Mouse (Mus musculus) retina, postnatal 1 day (tissue): ENCODE results near the gene Gm21887.
"Not testable (repeated sequence)": the region's sequence is repeated elsewhere in the genome, so short reads cannot be mapped to it uniquely, and the experiment has no call there.

ENCODE experiments used
- DNase-seq: peaks from one replicate; pipeline ENCODE4 v3.0.0-alpha.2; 2012

Gm21887 gene

DNA sequence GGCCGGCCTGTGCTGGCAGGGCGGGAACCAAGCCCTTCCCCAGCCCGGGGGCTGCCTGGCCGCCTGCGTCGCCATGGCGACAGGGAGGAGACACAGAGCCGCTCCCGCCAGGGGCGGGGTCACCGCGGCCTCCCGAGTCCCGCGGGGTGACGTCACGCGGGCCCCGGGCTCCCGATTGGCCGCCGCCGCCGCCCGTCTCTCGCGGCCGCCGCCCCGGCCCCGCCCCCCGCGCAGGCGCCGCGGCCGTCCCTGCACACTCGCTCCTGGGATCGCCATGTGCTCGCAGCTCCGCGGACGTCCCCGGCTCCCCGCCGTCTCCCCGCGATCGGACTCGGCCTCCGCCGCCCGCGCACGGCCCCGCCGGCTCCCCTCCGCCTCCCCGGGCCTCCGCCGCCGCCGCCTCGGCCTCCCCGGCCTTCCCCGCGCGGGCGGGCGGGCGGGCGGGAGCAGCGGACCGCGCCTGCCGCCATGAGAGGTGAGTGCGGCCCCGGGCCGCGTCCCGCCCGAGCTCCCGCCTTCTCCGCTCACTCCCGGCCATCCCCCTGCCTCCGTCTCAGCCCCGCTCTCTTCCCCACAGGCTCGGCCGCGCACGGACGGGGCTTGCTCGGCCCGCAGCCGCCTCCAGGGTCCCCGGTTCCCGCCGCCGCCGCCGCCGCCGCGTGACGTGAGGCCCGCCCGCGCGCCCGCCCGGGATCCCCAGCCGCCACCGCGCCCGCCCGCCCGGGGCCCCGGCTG, at the start of gene Gm21887:
Gm21887 (plus strand) TSS at position 644 of the 735 bp plus-strand sequence.
- DNase-seq: peak; percentile 99

DNA sequence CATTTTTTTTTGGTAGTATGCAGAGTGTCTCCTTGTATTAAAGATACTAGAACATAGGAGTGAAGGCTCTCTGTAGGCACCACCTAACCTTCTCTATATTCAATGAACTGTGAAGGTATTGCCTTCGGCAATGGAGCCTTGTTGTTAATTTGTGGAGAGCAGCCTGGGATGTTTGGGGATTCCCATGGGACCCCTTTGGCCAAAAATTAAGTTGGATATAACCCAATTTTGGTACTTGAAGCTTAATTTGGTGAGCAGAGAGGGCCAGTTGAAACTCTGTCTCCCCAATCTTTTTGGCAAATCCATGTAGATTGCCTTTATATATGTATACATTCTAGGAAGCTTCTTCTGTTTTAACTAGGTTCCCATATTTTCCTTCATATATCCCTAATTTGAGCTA, 40.1 kb upstream of the Gm21887 start:
- DNase-seq: no peak

DNA sequence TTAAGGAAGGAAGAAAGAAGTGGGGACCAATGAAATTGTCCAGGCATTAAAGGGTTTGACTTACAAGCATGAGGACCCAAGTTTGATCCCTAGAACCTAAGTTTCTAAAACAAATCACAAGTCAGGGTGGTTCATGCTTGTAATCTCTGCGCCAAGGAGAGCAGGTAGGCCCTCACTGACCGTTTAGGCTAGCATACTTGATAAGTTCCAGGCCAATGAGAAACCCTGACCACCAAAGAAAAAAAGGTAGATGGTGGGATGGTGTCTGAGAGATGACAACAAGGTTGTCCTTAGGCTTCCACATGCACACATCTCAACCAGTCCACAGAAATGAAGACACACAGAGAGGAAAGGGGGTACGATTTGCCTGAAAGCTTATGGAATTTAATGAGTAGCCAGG, 39.7 kb upstream of the Gm21887 start:
- peak; percentile 8 for DNase-seq

DNA sequence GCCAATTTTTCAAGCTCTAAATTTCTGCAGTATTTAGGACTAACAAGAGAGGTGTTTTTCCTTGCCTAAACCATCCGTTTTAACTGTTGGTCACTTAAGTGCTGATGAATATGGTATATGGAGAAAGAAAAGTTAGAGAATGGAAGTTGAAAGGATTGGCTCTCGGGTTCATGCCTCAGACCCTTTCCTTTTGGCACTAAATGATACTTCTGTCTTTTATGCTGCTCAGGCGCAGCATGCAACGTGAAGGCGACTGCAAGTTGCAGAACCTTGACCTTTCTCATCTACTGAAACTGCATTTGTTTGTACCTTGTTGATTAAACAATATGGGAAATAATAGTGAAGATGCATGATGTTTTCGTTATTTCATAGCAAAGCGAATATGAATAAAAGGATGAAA, 38.9 kb upstream of the Gm21887 start:
- DNase-seq: not testable (repeated sequence)

DNA sequence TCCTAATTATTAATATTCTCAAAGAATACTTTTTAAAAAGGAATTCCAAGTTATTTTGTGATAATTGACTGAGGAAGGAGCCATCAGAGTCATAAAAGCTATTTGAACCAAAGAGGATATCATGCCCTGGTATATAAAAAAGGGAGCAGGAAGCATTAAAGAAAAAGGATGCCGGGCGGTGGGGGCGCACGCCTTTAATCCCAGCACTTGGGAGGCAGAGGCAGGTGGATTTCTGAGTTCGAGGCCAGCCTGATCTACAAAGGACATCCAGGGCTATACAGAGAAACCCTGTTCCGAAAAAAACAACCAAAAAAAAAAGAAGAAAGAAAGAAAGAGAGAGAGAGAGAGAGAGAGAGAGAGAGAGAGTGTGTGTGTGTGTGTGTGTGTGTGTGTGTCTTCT, 37.9 kb upstream of the Gm21887 start:
- DNase-seq: not testable (repeated sequence)

DNA sequence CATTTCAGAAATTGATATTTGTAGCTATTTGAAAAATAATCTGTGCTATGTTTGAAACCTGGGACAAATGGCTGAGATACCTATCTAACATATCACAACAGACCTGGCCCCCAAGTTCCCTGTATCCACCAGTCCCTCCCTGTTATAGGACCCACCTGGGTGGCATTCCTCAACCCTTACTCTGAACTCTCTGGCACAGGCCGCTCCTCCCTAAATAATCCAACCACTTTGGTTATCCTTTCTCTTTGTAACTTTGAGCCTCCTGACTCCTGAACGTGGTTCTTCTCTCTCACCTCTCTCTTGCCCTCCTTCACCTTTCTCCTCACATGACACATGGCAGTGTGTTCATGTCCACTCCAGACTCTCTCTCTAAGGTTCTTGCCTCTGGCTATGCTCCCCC, 37.3 kb upstream of the Gm21887 start:
- peak; percentile 8 for DNase-seq

DNA sequence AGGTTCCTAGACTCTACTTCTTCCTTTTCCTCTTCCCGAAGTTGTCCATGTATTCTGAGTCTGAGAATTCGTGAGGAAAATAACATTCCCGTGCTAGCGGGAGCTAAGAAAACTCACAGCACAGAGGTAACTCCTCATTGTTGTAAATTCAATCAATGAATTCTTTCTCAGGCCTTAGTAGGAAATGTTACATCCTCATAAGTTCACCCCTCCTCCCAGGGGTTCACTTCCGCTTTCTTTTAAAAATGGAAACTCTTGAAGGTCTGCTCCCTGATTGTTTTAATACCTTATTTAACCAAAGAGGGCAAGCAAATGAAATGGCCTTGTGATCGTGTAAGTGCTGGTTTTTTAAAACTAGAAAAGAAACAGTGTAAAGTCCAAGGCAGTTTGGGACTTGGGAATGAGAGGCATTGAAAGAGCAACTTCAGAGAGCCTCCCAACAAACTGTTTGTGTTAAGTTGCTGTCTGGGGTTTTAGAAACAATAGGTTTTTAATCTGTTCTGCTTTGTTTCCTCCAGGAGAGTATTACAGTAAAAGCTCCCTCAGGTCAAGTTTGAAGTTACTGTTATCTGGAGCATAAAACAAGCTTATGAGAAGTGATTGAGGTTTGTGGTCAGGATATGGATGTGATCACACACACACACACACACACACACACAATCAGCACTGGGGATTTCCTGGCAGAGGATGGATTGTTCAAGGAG, 36.5 kb upstream of the Gm21887 start:
- peak; percentile 57 for DNase-seq

DNA sequence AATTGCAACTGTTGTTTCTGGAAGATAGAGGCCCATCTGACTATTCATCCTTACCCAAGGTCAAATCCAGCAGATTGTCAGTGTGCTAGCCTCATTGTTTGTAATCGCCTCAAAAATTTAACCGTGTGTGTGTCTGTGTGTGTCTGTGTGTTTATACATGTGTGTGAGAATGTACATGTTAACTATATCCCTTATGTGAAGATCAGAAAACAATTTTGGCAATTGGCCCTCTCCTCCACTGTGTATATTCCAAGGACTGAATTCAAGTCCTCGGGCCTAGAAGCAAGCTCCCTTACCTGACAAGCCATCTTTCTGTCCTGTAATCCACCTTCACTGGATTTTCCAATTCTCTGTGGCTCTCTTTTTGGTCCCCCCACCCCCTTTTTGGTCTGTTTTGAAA, 35.7 kb upstream of the Gm21887 start:
- peak; percentile 18 for DNase-seq

DNA sequence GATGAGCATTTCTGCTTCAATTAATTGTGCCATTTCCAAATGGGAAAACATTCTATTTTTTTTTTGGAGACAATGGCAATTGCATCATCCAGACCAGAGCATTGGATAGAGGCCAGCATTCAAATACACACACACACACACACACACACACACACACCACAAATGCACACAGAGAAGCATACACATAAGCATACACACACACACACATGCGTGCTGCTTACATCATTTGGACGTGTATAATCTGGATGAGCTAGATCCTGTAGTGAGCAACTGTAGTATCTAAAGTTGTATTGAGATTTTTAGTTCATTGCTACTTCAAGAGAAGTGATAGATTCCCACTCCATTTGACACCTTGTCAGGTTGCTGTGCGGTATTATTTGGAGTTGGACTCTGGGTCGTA, 35.0 kb upstream of the Gm21887 start:
- peak; percentile 35 for DNase-seq

DNA sequence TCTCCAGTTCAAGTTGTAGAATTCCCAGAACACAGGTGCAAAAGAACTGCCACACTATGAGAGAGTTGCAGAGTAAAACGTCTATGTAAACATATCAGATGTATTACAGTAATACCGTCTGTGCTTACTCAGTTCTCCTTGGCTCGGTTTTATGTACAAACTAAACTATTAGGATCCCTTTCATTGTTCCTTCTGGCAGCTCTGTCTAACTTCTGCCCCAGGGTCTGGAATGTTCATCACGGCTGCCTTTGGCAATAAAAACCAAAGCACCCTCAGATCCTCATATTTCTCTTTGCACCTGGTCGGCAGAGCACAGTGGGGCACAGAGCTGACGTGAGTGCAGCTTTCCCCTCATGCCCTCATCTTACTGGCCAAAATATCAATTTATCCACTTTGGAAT, 34.5 kb upstream of the Gm21887 start:
- peak; percentile 19 for DNase-seq

DNA sequence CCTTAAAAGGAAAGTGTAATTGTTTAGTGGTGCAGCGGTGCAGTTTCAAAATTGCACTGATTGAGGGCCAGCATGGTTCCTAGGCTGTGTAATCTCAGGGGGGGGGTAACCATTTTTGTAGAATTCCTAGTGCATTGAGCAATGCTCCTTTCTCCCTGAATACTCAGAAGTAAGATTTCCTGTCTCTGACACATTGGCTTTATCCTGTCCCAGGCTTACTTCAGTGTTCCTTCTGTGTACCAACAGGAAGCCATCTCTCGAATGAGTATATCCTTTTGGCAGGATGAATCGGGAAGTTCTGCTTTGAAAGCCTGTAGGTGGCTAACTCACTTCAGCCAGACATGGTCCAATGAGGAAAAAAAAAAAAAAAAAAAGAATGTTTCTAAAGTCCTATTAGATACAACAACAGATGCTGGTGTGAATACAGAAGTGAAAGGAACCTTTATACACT, 33.8 kb upstream of the Gm21887 start:
- peak; percentile 23 for DNase-seq

DNA sequence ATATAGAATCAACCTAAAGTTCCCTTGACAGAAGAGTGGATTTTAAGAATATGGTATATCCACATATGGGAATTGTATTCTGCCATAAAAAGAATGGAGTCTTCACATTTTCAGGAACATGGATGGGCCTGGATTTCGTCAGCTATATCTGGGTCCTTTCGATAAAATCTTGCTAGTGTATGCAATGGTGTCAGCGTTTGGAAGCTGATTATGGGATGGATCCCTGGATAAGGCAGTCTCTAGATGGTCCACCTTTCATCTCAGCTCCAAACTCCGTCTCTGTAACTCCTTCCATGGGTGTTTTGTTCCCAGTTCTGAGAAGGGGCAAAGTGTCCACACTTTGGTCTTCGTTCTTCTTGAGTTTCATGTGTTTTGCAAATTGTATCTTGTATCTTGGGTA, 33.1 kb upstream of the Gm21887 start:
- DNase-seq: peak; percentile 9

DNA sequence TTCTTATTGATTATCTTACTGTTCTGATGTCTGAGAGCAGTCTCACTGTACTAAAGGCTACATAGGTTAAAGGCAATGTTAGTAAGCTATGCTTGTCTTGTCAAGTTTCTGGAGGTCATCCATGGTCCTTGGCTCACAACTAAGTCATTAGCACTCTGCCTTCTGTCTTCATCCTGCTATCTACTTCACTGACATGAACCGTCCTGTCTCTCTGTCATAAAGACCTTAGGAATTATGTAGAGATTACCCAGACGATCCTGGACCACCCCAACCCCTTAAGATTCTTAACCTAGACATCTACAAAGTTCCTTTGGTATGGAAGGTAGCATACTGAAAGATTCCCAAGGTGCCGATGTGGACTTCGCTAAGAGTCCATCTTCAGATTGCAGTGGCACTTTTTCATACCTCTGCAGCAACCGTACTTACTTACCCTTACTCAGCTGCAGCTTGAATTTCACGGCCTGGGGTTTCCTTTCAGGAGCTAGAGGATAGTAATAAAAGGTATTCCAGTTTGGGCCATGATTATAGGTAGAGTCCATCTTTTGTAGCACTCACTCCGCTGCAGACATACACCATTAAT, 31.5 kb upstream of the Gm21887 start:
- peak; percentile 18 for DNase-seq

DNA sequence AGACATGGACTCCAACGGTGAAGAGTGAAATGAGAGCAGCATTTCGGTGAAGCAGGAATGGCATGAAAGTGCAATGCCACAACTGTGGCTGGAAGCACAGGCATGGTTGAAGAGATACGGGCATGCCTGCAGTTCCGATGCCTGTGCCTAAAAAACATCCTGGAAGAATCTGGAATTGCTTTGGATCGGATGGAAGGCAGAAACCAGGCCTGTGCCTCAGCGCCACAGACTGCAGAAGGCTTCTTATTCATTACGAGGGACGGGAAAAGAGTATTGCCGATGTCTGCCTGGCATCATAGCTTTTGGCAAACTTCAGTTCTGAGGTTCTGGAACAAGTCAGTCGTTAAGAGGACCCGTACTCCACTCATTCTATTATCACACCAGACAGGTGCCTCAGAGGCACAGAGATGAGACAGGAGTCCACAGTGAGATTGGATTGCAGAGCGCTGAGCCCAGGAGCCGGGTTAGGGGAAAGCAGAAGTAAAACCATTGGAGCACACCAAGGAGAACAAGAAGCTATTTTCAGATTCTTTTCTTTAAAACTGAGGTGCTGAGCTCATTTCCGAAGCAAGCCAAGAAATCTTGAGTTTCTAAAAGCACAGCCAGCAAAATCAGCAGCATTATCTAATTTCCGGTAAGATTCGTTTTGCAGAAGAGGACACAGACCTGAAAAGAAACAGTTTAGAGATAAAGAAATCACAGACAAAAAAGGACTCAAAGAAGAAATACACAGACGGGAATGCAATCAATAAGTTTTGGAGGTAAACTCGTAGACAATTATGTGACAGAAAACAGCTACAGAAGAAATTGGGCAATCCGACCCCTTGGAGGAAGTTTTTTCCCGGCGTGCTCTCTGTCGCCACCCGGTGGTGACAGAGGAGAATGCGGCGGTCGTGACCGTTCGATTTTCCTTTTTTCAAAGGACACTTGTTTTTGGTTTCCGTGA, 30.8 kb upstream of the Gm21887 start:
- DNase-seq: peak; percentile 82

DNA sequence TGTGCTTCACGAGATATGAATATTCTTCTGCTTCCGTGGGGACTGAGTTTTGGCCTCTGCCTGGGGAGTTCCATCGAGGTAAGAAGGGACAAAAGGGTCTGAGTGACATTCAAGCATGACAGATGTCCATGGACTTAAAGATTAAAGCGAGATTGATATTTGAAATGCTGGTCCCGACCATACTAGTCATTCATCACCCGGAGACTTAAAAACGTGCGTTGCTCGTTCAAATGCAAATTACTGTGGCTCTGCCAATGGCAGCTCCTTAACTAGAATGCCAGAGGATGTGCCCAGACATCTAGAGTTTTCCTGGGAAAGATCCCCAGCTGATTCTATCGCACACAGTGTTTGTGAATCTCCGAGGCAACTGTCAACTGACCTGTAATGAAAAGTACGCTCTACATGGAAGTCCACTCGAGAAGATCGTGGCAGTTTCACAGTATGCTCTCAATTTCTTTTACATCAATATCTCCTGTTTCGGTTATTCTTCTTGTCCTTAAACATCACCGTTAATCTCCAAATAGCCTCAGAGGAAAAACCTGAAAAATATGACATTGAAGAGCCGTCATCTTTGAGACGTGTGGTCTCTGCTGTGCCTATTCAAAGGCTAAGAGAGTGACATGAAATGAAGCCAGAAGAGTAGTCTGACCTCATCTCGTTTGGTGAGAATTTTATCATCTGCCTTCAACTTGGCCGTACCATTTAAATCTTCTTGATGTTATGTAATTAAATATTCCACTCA, 29.8 kb upstream of the Gm21887 start:
- peak; percentile 61 for DNase-seq

DNA sequence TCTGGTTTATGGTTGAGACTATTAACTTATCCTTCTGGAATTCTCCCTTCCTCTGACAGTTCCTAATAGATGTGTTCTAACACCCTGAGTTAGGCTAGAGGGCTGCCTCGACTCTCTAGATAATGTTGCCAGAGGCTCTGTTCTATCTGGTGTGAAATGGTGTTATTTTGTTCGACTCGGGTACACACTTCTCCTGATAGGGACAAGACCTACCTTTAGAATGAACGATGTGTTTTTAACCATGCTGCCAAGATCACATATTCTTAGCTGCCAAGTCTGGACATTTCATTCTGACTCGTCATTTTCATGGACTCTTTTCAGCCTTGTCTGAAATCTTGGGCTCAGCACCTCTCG, 29.3 kb upstream of the Gm21887 start:
- not testable (repeated sequence) for DNase-seq

DNA sequence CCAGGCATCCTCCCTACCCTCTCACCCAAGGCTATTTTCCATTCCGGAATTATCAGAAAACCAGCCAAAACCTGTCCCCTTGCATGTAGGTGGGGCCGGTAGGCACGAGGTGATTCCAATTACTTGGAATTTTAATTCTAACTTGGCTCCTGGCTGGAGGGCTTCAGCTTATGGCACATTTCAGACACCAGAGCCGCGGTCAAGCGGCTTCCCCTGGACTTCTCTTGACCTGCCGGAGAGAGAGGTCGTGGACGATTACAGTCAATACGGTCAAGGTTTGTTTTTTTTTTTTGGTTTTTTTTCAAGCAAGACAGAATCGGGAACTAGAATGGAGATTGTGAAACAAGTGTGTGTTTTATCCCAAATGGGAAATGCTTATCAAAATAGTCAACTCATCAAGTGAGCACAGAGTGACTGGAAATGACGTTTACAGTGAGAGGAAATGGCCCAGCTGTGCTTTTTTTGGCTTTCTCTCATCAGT, 28.6 kb upstream of the Gm21887 start:
- DNase-seq: peak; percentile 17

DNA sequence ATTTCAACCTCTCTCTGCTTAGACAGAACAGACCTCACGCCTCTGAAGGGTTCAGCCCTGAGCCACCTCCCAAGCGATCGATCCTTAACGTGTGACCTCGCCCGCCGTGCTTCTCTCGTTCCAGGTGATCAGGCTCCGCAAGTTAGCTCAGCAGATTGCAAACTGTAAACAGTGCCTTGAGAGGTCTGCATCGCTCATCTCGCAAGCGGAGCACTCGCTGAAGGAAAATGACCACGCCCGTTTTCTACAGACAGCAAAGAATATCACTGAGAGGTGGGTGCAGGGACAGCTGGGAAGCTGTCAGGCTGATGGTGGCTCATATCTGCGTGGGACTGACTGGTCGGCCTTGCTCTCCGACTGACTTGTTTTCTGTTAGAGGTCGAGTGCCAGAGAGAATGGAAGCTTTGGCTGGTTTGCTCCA, 27.7 kb upstream of the Gm21887 start:
- DNase-seq: peak; percentile 43

DNA sequence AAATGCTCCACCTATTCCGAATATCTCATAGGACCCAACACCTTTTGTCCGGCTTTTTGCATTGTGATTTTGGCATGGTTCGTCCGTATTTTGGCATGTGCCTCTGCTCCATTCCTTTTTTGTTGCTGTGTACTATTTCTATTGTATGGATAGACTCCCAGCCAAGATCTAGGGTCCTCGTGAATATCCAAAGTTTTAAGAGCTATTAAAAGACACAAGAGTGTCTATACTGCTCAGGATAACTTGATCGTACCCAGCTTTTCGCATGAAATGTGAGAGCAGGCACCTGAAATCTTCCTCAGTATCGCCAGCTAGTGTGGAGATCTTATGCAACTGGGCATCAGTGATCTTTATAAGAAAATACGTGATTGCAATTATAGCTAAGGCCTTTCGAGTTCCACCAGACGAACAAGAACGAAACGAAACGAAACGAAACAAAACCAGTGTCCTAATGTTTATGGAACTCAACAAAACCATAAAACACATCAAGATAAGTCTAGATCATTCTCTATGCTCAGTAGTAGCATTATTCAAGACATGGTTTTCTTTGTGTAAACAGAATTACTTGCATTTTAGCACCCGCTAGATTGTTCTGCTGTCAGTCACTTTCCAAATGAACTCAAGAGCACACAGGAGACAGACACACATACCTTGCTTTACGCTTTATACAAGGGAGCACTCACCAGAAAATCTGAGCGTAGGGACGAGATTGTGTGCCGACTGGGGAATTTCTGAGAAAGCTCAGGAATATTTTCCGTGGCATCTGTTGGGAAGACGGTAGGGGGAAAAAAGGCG, 26.7 kb upstream of the Gm21887 start:
- not testable (repeated sequence) for DNase-seq

DNA sequence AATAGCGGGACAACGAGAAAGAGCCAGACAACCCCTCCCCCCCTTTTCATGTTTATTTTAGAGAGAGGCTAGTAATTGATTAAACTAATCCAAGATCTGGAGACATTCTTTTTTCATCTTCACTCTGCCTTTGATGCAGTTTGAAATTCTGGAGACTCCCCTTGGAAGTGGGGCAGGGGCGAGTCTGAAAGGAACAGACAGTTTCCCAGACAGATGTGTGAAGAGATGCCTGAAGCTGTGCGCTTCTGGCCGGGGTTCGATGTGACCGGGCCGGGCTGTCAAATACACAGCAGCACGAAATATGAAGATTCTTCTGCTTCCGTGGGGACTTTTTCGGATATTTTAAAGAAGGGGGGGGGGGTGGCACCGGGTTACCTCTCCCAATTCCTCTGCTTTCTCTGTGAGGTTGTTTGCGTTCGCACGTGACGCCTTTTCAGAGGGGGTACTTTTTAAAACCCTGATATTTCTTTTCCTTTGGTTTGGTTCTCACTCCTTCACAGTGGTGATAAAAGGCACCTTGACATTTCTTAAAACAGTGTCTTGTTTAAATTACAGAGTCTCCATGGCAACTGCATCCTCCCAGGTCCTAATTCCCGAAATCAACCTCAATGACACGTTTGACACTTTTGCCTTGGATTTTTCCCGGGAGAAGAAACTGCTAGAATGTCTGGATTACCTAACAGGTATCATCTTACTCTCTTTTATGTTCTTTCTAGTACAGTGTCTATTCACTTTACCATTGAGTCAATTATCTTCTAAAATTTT, 25.9 kb upstream of the Gm21887 start:
- DNase-seq: peak; percentile 38
